In genomic region chr19:46320076-46320785, GRCm38 (mm10) we compare ENCODE assay signal across 12 mouse cellular contexts. TPM values are rescaled to one million over a fixed set of nuclear protein-coding genes. Genes with fewer than 3 reads are reported as not detected.
A peak's percentile ranks its signal among the peaks of the same experiment; 100 is the strongest.
DNase-seq lines count a peak whose midpoint lies in the region; TF ChIP-seq lines count a peak whose summit lies in the region.
"Had no signal": no experiment of that assay in that cellular context is flagged by ENCODE, and none has a peak within 500 bp of the region (broad histone marks: within the 10 kb centered on the region; RNA-seq: fewer than 3 reads in every experiment).

No protein-coding gene starts in this region.

- no peak for TF ChIP-seq CTCF in olfactory bulb, adult 2 months (IDR thresholded peaks at IDR 0.05; ENCODE audit: insufficient read depth, low read depth, low read length)

- DNase-seq in heart, adult 11 months: peak; percentile 86
- DNase-seq in heart, adult 18-20 months: no peak
- DNase-seq in spleen, postnatal 14 days (ENCODE audit: low spot score in 2 of 2): peak; percentile 0 to 5
- no peak for DNase-seq in spleen, postnatal 36 days (ENCODE audit: low spot score in 2 of 2)
- no peak for DNase-seq in midbrain, embryonic 10.5 days (ENCODE audit: low spot score)
- DNase-seq in yolk sac, embryonic 10.5 days (ENCODE audit: low spot score): no peak
- DNase-seq: embryo, embryonic 11 days; retina, postnatal 1 day had no signal

- H3K4me3 ChIP-seq in midbrain, embryonic 10.5 days: no peak overlapping the region
- no peak overlapping the region for H3K4me3 ChIP-seq in olfactory bulb, adult 2 months (ENCODE audit: insufficient read depth, low read depth, low read length)
- H3K4me3 ChIP-seq: erythroblast, embryonic 14.5 days had no signal

- 87% methylated on average over 8 of the region's 8 CpGs for WGBS in midbrain, embryonic 10.5 days
- 77% methylated on average over 8 of the region's 8 CpGs for WGBS in olfactory bulb, adult 2 months

- H3K9me3 ChIP-seq in midbrain, embryonic 10.5 days (replicated peaks): no peaks in the 10 kb centered on the region
- H3K9me3 ChIP-seq: heart, embryonic 15.5 days had no signal

- H3K4me1 ChIP-seq in midbrain, embryonic 10.5 days: peaks cover 69% of the 10 kb centered on the region
- peaks cover 86% of the 10 kb centered on the region for H3K4me1 ChIP-seq in olfactory bulb, adult 2 months (ENCODE audit: control insufficient read depth, insufficient read depth, low read length)

- peaks cover 100% of the 10 kb centered on the region for H3K27me3 ChIP-seq in midbrain, embryonic 10.5 days (ENCODE audit: low read depth, poor library complexity, severe bottlenecking)

- no peak for TF ChIP-seq POLR2A in olfactory bulb, adult 2 months (IDR thresholded peaks at IDR 0.05; ENCODE audit: insufficient read depth, low read depth, low read length)

- peak overlapping the region; percentile 39 for H3K27ac ChIP-seq in midbrain, embryonic 10.5 days (replicated peaks)
- H3K27ac ChIP-seq in olfactory bulb, adult 2 months (ENCODE audit: insufficient read depth, low read depth, low read length): peak overlapping the region; percentile 90
- H3K27ac ChIP-seq: heart, embryonic 15.5 days; kidney, postnatal 0 days had no signal

- H3K36me3 ChIP-seq in midbrain, embryonic 10.5 days: no peaks in the 10 kb centered on the region
- H3K36me3 ChIP-seq: heart, embryonic 15.5 days had no signal

RNA-seq across cellular contexts. Expression of gene Psd, which starts 6.7 kb away (rescaled TPM):
- total RNA-seq in heart, adult 18-20 months (2021): under 1 TPM; 0.51 to 0.60 TPM
- polyA plus RNA-seq in midbrain, embryonic 10.5 days (2016; fragmentation: Nextera tagmentation; extraction: Ambion mirVana): 4.7 and 8.9 TPM in 2 replicates
- polyA plus RNA-seq in olfactory bulb, adult 2 months (2012; ENCODE audit: insufficient read depth, insufficient read length, low replicate concordance, missing spikeins): not detected in 2 replicates

RNA-seq across cellular contexts. Expression of gene Fbxl15, which starts 7.8 kb away (rescaled TPM):
- 1 to 10 TPM; 6.5 to 6.9 TPM for total RNA-seq in heart, adult 18-20 months (2021)
- 24.6 and 25.0 TPM in 2 replicates for polyA plus RNA-seq in midbrain, embryonic 10.5 days (2016; fragmentation: Nextera tagmentation; extraction: Ambion mirVana)
- polyA plus RNA-seq in olfactory bulb, adult 2 months (2012; ENCODE audit: insufficient read depth, insufficient read length, low replicate concordance, missing spikeins): not detected in 2 replicates

RNA-seq across cellular contexts. Expression of gene Nfkb2, which starts 16.1 kb away (rescaled TPM):
- total RNA-seq in heart, adult 18-20 months (2021): 10 to 100 TPM; 19.7 to 22.1 TPM
- 5.2 and 5.6 TPM in 2 replicates for polyA plus RNA-seq in midbrain, embryonic 10.5 days (2016; fragmentation: Nextera tagmentation; extraction: Ambion mirVana)
- not detected in 2 replicates for polyA plus RNA-seq in olfactory bulb, adult 2 months (2012; ENCODE audit: insufficient read depth, insufficient read length, low replicate concordance, missing spikeins)

RNA-seq across cellular contexts. Expression of gene Cuedc2, which starts 18.3 kb away (rescaled TPM):
- 10 to 100 TPM; 91.4 to 92.1 TPM for total RNA-seq in heart, adult 18-20 months (2021)
- 239 and 249 TPM in 2 replicates for polyA plus RNA-seq in midbrain, embryonic 10.5 days (2016; fragmentation: Nextera tagmentation; extraction: Ambion mirVana)
- polyA plus RNA-seq in olfactory bulb, adult 2 months (2012; ENCODE audit: insufficient read depth, insufficient read length, low replicate concordance, missing spikeins): not detected in 2 replicates

RNA-seq across cellular contexts. Expression of gene Mfsd13a, which starts 20.7 kb away (rescaled TPM):
- 1 to 10 TPM; 3.7 to 4.0 TPM for total RNA-seq in heart, adult 18-20 months (2021)
- polyA plus RNA-seq in midbrain, embryonic 10.5 days (2016; fragmentation: Nextera tagmentation; extraction: Ambion mirVana): 9.1 and 10.1 TPM in 2 replicates
- not detected in 2 replicates for polyA plus RNA-seq in olfactory bulb, adult 2 months (2012; ENCODE audit: insufficient read depth, insufficient read length, low replicate concordance, missing spikeins)

Comparison
In these comparisons a context has a peak if more than half of its experiments do, and no peak if none do; other contexts are left out.
1. DNase-seq: peak in heart, adult 11 months (single experiment) and spleen, postnatal 14 days (2 of 2); none in heart, adult 18-20 months (0 of 2), spleen, postnatal 36 days (0 of 2), midbrain, embryonic 10.5 days (single experiment) and yolk sac, embryonic 10.5 days (single experiment).
2. RNA of gene Fbxl15, which starts 7.8 kb away (polyA plus RNA-seq): 24.6 to 25.0 TPM in midbrain, embryonic 10.5 days; not detected in olfactory bulb, adult 2 months; every median in the first group is over 10 times any median in the second.